Mouse (Mus musculus): ENCODE results near the gene Gm20696.

The Gm20696 gene

DNA sequence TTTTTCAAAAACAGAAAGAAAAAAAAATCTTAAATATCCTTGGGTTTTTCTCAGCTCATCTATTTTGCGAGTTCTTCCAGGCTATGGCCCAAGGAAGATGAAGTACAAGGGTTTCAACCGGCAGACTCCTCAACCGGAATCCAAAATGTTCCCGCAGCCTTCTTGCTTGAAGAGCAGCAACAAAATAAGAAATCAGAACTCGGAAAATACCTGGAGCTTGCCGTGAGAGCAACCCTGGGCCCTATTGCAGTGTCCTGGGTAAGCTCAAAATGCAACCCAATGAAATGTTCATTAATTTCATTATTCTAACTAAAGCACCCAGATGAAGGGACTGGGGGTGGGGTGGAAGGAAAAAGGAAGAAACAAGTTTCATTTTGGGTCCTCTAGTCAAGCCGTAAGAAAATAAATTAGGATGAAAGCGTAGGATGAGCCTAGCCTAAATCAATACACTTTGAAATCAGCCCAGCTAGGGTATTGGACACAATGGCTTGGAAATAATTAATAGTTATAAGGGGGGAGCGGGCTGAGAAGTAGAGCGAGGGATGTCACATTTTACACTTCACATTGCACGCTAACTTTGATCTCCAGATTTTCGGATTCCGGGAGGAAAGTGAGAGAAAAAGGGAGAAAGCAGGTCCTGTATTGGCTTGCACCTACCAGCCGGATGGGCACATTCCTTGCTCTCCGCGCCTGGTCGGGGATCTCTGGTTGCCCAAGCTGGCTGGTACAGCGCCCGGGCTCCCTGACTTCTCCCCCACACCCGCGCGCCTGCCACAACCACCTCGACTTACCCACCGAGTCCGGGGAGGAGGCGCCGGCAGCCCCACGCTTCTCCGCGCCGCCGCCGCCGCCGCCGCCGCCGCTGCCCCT lies 146.6 kb downstream of the Gm20696 start:
- DNase-seq, result peak; percentile 28 to 36

- no peak for DNase-seq
Observed at GRCm38 (mm10) chr6:99519052-99519451, 147.5 kb downstream of the Gm20696 start.

GRCm38 (mm10) chr6:99515667-99516199 lies 150.9 kb downstream of the Gm20696 start:
- DNase-seq, result no peak

DNA sequence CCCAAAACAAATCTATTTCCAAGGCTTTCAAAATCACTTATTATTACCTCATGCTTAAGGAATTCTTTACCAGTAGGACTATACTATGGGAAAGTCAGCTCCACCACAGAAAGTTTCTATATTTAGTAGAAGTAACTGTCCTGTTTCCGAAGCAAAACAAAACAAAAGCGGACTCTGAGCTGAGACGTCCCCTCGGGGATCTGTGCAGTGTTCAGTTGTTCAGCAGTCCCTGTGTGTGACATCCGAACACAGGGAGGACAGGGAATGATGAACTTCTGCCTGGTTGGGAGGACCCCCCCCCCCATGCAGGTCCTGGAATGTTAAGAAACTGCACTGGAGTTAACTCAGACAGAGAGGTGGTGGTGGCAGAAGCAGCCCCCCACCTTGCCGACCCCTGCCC lies 154.7 kb downstream of the Gm20696 start:
- DNase-seq, result no peak

DNA sequence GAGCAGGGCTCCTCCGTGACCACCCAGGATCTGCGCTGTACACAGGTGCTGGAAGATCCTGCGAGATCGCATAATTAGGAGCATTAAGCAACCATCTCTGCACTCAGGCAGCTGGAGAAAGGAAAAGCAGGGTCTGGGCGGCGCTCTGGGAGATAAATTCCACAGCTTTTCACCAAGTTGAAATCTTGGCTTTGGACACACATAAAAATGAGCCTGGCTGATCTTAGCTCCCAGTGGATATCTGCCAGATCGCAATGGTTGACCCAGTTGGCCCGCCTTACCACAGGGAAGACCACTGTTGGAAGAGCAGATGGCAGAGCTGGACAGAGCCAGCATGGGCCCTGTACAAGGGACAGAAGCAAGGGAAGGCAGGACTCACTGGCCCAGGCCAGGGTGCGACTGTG lies 157.4 kb downstream of the Gm20696 start:
- peak; percentile 81 to 83 for DNase-seq

GRCm38 (mm10) chr6:99506816-99507215 lies 159.8 kb downstream of the Gm20696 start:
- no peak for DNase-seq

DNA sequence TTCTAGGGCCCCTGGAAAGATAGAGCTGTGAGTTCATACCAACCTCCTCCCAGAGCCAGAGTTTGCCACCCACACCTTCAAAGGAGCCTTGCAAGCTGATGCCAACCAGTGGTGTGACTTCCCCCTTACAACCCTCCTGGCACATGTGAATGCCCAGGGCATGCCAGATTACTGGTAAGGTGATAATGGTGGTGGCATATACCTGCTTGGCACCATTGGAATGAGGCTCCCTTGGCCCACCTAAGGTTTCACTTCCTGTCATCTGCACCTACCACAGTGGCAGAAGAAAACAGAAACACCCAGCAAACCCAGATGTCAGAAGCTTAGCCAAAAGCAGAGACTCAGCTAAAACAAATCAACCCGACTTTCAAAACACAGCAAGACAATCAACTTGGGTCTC lies 162.9 kb downstream of the Gm20696 start:
- DNase-seq, result no peak

DNA sequence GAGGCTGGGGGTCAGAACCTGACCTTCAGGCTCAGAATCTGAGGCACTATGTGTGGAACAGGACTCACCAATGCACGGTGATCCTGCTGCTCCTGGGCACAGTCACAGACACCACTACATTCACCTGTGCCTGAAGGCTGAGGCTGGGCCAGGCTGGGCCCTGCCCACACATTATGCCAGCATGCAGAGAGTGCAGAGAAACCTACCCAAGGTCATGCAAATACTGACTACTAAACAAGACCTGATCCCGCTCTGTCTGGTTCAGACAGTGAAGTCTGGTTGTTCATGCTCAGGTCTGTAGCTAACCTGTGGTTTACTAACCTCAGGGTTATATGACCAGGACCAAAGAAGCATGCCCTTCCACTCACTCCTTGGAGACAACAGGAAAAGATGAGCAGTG lies 163.9 kb downstream of the Gm20696 start:
- DNase-seq, result no peak

DNA sequence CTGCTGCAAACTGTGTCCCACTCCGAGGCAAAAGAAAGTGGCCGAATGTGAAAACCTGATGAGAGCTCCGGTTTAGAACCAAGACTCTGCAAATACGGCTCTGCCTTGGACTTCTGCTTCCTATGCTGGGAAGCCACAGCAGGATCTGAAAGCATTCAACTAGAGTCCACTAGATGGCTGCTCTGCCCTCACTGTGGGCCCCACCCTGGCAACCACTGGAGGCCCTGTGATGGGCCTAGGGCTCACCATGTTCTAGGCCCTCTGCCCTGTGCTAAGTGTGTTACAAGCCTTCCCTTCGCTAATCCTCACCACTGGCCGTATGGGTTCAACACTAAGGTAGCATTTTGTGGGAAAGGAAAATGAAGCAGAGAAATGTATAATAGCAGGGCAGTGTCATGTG lies 164.3 kb downstream of the Gm20696 start:
- DNase-seq, result no peak

DNA sequence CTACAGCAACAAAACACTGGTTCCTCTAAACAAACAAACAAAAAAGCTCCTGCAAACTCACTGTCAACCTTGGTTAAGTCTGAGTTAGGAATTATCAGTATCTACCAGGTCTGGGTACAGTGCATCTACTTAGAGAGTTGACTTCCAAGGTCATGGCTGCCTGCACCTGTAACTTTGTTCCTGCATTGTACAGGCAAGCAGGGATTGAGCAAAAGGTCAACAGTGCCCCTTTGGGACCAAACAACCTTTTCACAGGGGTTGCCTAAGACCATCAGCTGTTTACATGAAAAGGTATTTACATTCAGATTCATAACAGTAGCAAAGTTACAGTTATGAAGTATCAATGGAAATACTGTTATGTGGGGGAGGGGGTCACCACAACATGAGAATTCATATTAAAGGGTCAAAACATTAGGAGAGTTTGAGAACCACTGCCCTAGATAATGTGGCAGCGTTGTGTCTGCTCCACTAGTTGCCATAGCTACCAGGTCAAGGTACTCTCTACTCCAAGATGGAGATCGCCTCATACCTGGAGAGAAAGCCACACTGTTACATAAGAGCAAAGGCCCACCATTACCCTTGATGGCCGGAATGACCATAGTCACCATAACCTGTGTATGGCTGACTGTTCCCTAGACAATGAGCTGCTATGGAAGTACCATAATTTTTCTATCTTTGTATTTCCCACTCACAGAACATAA lies 165.9 kb downstream of the Gm20696 start:
- DNase-seq, result no peak

- DNase-seq, result no peak
Observed at GRCm38 (mm10) chr6:99498082-99498481, 168.5 kb downstream of the Gm20696 start.

GRCm38 (mm10) chr6:99496114-99496513 lies 170.5 kb downstream of the Gm20696 start:
- DNase-seq, result no peak

- no peak for DNase-seq
Observed at GRCm38 (mm10) chr6:99492937-99493336, 173.7 kb downstream of the Gm20696 start.

GRCm38 (mm10) chr6:99491979-99492544 lies 174.5 kb downstream of the Gm20696 start:
- no peak for DNase-seq

DNA sequence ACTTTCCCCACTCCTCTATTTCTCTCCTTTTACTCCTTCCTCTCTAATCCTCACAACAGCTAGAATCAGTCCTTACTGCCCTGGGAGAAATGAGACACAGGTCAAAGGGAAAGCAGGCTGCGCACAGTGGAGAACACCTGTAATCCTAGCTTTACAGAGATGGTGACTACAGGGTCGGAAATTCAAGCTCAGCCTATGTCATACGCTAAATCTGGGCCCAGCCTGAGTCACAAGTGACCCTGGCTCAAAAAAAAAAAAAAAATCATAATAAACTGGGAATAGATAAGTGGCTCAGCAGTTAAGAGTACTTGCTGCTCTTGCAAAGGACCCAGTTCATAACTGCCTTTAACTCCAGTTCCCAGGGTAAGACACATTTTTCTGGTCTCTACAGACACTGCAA lies 175.5 kb downstream of the Gm20696 start:
- DNase-seq, result no peak

DNA sequence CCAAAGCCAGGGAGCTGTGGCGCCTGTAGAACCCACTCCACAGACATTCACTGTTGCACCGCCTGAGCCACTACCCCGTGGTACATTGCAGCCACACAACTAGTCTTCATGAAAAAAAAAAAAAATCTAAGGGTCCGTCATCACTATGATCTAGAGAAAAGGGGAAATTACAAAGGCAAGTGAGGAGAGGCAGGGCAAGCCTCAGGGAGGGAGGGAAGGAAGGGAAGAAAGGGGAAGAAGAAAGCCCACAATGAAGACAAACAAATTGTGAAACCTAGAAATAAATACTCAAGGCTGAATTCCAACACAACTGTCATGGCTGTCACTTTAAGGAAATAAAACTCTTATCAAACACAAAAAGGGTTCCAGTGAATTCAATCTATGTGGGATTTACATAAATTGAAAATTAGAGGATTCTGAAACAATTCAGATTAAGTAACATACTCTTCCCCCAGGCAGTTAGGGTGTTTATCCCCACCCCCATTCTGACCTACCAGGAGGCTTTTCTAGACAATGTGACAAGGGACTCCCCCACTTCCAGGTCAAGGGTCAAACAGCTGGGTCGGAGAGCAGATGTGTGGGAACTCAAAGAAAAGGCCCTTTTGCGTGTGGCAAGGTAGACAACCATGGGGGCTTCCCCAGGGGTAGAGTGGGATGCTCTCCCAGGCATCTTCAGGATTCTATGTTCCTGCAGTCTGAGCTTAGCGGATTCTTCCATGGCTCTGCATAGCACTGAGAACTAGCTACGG lies 176.5 kb downstream of the Gm20696 start:
- no peak for DNase-seq

- no peak for DNase-seq
Observed at GRCm38 (mm10) chr6:99489423-99489822, 177.2 kb downstream of the Gm20696 start.

GRCm38 (mm10) chr6:99485884-99486640 lies 180.5 kb downstream of the Gm20696 start:
- DNase-seq, result peak; percentile 35 to 37

- peak; percentile 21 to 23 for DNase-seq
Observed at GRCm38 (mm10) chr6:99485217-99485883, 181.2 kb downstream of the Gm20696 start.

DNA sequence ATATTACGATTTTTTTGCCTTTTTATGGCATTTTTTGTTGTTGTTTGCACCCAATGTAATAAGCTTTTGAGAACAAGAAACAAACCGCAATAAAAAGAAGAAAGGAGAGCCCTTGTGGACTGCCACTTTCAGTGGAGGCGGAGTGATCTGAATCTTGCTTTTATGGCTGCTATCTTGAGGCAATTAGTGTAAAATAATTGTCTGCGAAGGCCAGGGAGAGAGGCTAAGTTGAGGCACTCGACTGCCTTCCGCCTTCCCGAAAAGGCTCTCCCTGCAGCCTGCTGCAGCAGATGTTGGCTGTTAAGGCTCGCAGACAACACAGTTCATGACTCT lies 181.7 kb downstream of the Gm20696 start:
- no peak for DNase-seq

DNA sequence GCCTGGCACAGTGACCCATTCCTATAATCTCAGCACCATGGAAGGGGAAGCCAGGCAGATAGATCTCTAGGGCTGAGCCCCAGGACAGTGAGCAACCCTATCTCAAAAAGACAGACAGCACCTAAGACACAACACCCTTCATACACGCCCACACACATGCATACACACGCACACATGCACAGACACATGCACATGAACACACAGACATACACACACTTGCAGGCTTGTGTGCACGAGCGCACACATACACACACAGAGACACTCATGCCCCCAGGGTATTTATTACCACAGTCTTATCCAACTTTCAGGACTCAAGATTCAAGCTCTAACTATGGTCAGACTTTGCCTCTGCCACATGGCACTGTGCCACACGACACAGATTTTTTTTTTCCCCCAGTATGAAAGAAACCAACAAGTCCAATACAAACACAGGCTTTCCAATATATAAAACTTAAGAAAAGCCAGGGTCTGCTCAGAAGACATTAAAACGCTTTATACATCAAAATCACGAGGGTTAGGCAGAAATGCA lies 182.3 kb downstream of the Gm20696 start:
- DNase-seq, result no peak

All from cerebellum, postnatal 36 days (tissue).